Mouse (Mus musculus): ENCODE results near the gene Anp32b. TPM values are rescaled to one million over a fixed set of nuclear protein-coding genes. Genes with fewer than 3 reads are reported as not detected.

The Anp32b gene
- polyA plus RNA-seq, 1 experiment from 2014 or later = 259 TPM

- peak; percentile 95 for ATAC-seq (ENCODE audit: insufficient read depth, low FRiP score, low read depth)
- no peaks in the 10 kb centered on the region for H3K9me3 ChIP-seq
- H3K9ac ChIP-seq = no peak overlapping the region
- H3K36me3 ChIP-seq = no peaks in the 10 kb centered on the region
- no peak overlapping the region for H3K4me3 ChIP-seq (replicated peaks)
- no peak overlapping the region for H3K27ac ChIP-seq
- no peaks in the 10 kb centered on the region for H3K27me3 ChIP-seq (replicated peaks)
- 62% methylated on average over 12 of the region's 12 CpGs for WGBS
- no peak overlapping the region for H3K4me2 ChIP-seq
- no peaks in the 10 kb centered on the region for H3K4me1 ChIP-seq
These were observed 18.2 kb upstream of the Anp32b start for GRCm38 (mm10) chr4:46432339-46433036.

- H3K27me3 ChIP-seq (replicated peaks) = no peaks in the 10 kb centered on the region
- no peak overlapping the region for H3K9ac ChIP-seq
- no peaks in the 10 kb centered on the region for H3K36me3 ChIP-seq
- no peak overlapping the region for H3K27ac ChIP-seq
- 68% methylated on average over 4 of the region's 4 CpGs for WGBS
- ATAC-seq (ENCODE audit: insufficient read depth, low FRiP score, low read depth) = no peak
- no peak overlapping the region for H3K4me3 ChIP-seq (replicated peaks)
- no peaks in the 10 kb centered on the region for H3K9me3 ChIP-seq
- H3K4me1 ChIP-seq = no peaks in the 10 kb centered on the region
- H3K4me2 ChIP-seq = no peak overlapping the region
These were observed 8.2 kb upstream of the Anp32b start for GRCm38 (mm10) chr4:46442501-46442900.

- ATAC-seq (ENCODE audit: insufficient read depth, low FRiP score, low read depth) = no peak
- Histone ChIP-seq H3K27me3 (replicated peaks) (no peaks in the 10 kb centered on the region), H3K4me1 (no peaks in the 10 kb centered on the region), H3K9me3 (no peaks in the 10 kb centered on the region), H3K4me2 (no peak overlapping the region), H3K36me3 (no peaks in the 10 kb centered on the region), H3K27ac (no peak overlapping the region), H3K9ac (no peak overlapping the region), H3K4me3 (replicated peaks) (no peak overlapping the region)
- whole genome bisulfite sequencing = 40% methylated on average over 9 of the region's 9 CpGs
These were observed 5.3 kb upstream of the Anp32b start for GRCm38 (mm10) chr4:46445237-46445945.

DNA sequence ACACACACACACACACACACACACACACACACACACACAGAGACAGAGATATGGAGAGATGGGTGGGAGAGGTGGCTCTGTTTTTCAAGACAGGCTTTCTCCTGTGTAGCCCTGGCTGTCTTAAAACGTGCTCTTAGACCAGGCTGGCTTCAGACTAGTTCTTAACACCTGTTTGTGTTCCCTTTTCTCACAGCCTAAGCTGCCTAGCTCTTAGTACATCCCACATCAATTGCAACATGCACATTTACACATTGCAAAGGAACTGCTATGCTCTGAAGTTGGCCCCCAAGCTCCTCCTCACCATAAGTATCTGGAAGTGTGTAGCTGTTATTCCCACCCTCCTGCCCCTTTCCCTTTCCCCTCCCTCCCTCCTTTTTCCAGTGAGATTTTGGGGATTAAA, 3.2 kb upstream of the Anp32b start:
- H3K27ac ChIP-seq = no peak overlapping the region
- no peak overlapping the region for H3K4me3 ChIP-seq (replicated peaks)
- H3K9ac ChIP-seq = no peak overlapping the region
- WGBS = 52% methylated on average over 1 of the region's 1 CpGs
- no peaks in the 10 kb centered on the region for H3K36me3 ChIP-seq
- no peaks in the 10 kb centered on the region for H3K27me3 ChIP-seq (replicated peaks)
- no peak for ATAC-seq (ENCODE audit: insufficient read depth, low FRiP score, low read depth)
- H3K4me1 ChIP-seq = no peaks in the 10 kb centered on the region
- no peak overlapping the region for H3K4me2 ChIP-seq
- no peaks in the 10 kb centered on the region for H3K9me3 ChIP-seq

DNA sequence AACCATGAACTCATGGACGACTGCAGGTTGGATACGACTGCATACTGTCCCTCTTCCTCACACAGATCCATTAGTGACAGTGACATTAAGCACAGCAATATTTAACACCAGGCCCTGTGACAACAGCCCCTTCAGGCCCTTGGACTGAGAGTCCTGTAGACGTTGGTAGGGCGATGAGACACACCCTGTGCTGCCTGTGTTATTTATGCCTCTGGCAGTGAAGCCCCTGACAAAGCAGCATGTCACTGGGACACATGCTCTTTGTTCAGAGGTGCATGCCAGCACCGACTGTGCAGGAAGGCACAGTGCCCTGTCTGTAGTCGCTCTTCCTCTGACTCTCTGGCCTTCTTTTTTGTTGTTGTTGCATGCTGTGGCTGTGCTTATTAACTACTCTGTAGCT, 1.8 kb upstream of the Anp32b start:
- Histone ChIP-seq H3K9me3 (no peaks in the 10 kb centered on the region), H3K4me2 (no peak overlapping the region)
- WGBS = 49% methylated on average over 6 of the region's 6 CpGs

GRCm38 (mm10) chr4:46450020-46450518, 633 bp upstream of the Anp32b start:
- 25% methylated on average over 7 of the region's 7 CpGs for WGBS

More for the DNA sequence above, 1.8 kb upstream of the Anp32b start:
- Histone ChIP-seq H3K27ac (0 out of 2 replicates have a peak overlapping the region, but pooled peaks have one; percentile 6), H3K9ac (no peak overlapping the region), H3K36me3 (no peaks in the 10 kb centered on the region), H3K27me3 (replicated peaks) (no peaks in the 10 kb centered on the region), H3K4me1 (peaks cover 12% of the 10 kb centered on the region), H3K4me3 (replicated peaks) (no peak overlapping the region)
- no peak for ATAC-seq (ENCODE audit: insufficient read depth, low FRiP score, low read depth)

GRCm38 (mm10) chr4:46451240-46451757, 597 bp downstream of the Anp32b start:
- under 1% methylated on average over 59 of the region's 70 CpGs for WGBS
- H3K4me2 ChIP-seq = peak overlapping the region; percentile 76
- H3K4me3 ChIP-seq (replicated peaks) = peak overlapping the region; percentile 82
- peak; percentile 7; the same call in 1 of the 2 replicates for ATAC-seq (ENCODE audit: insufficient read depth, low FRiP score, low read depth)
- peak overlapping the region; percentile 95 for H3K9ac ChIP-seq
- peak overlapping the region; percentile 96 for H3K27ac ChIP-seq
- H3K36me3 ChIP-seq = no peaks in the 10 kb centered on the region
- H3K4me1 ChIP-seq = peaks cover 20% of the 10 kb centered on the region
- no peaks in the 10 kb centered on the region for H3K9me3 ChIP-seq
- no peaks in the 10 kb centered on the region for H3K27me3 ChIP-seq (replicated peaks)

More at GRCm38 (mm10) chr4:46450020-46450518, 633 bp upstream of the Anp32b start:
- no peaks in the 10 kb centered on the region for H3K27me3 ChIP-seq (replicated peaks)
- ATAC-seq (ENCODE audit: insufficient read depth, low FRiP score, low read depth) = no peak
- no peaks in the 10 kb centered on the region for H3K36me3 ChIP-seq
- peaks cover 15% of the 10 kb centered on the region for H3K4me1 ChIP-seq
- H3K9ac ChIP-seq = peak overlapping the region; percentile 45; the same call in 1 of the 2 replicates
- H3K9me3 ChIP-seq = no peaks in the 10 kb centered on the region
- peak overlapping the region; percentile 82 for H3K4me3 ChIP-seq (replicated peaks)
- H3K27ac ChIP-seq = peak overlapping the region; percentile 96
- H3K4me2 ChIP-seq = peak overlapping the region; percentile 82

- Histone ChIP-seq H3K4me2 (peak overlapping the region; percentile 76), H3K9ac (peak overlapping the region; percentile 95), H3K27ac (peak overlapping the region; percentile 96), H3K36me3 (no peaks in the 10 kb centered on the region), H3K4me1 (peaks cover 20% of the 10 kb centered on the region), H3K9me3 (no peaks in the 10 kb centered on the region), H3K4me3 (replicated peaks) (peak overlapping the region; percentile 82), H3K27me3 (replicated peaks) (no peaks in the 10 kb centered on the region)
- ATAC-seq (ENCODE audit: insufficient read depth, low FRiP score, low read depth) = peak; percentile 8
- WGBS = under 1% methylated on average over 77 of the region's 111 CpGs
These were observed 1.2 kb downstream of the Anp32b start for GRCm38 (mm10) chr4:46451758-46452480.

GRCm38 (mm10) chr4:46452481-46452850, 1.8 kb downstream of the Anp32b start:
- WGBS = 0% methylated on average over 19 of the region's 19 CpGs

GRCm38 (mm10) chr4:46452855-46453719, 2.4 kb downstream of the Anp32b start:
- H3K4me3 ChIP-seq (replicated peaks) = peak overlapping the region; percentile 82
- no peaks in the 10 kb centered on the region for H3K36me3 ChIP-seq
- peak overlapping the region; percentile 76 for H3K4me2 ChIP-seq
- peaks cover 20% of the 10 kb centered on the region for H3K4me1 ChIP-seq
- H3K9ac ChIP-seq = peak overlapping the region; percentile 21; the same call in 1 of the 2 replicates
- H3K27me3 ChIP-seq (replicated peaks) = no peaks in the 10 kb centered on the region
- ATAC-seq (ENCODE audit: insufficient read depth, low FRiP score, low read depth) = no peak
- 32% methylated on average over 13 of the region's 13 CpGs for WGBS
- H3K9me3 ChIP-seq = no peaks in the 10 kb centered on the region
- peak overlapping the region; percentile 96; the same call in 1 of the 2 replicates for H3K27ac ChIP-seq

More at GRCm38 (mm10) chr4:46452481-46452850, 1.8 kb downstream of the Anp32b start:
- H3K4me1 ChIP-seq = peaks cover 20% of the 10 kb centered on the region
- ATAC-seq (ENCODE audit: insufficient read depth, low FRiP score, low read depth) = peak; percentile 30; the same call in 1 of the 2 replicates
- H3K27me3 ChIP-seq (replicated peaks) = no peaks in the 10 kb centered on the region
- peak overlapping the region; percentile 95 for H3K9ac ChIP-seq
- H3K4me3 ChIP-seq (replicated peaks) = peak overlapping the region; percentile 82
- H3K4me2 ChIP-seq = peak overlapping the region; percentile 76
- no peaks in the 10 kb centered on the region for H3K9me3 ChIP-seq
- peak overlapping the region; percentile 96 for H3K27ac ChIP-seq
- H3K36me3 ChIP-seq = no peaks in the 10 kb centered on the region
